Mouse (Mus musculus): ENCODE measurements around the gene Fastkd2. TPM values are rescaled to one million over a fixed set of nuclear protein-coding genes. Genes with fewer than 3 reads are reported as not detected.

Fastkd2 gene
- 10 to 100 TPM; 15.9 to 23.1 TPM for total RNA-seq (2021)

DNA sequence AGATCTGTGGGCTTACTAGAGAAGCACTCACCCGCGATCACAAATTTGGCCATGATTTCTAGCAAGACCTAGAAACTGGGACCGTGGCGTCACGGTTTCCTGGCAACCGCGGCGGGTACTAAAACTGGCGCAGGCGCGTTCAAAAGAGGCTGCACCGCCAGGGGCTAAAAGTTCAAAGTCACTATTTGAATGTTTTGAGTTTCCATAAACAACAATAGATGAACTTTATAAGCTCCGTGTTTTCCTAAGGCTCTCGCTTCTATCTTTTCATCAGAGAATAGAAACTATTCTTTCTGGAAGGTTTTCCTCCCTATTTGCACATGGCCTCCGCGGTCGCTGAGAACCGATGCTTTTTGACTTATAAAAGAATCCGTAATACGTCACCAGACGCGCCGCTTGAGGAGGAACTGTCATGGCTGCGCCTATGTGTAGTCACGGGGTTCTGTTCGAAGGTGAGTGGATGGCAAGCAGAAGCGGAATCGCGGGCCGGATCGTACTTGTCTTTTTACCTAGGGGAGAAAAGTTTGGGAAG lies at the start of gene Fastkd2, which contains the start of gene Mdh1b:
Gene Fastkd2, plus strand, starts transcription at position 375 of the 532 bp plus-strand sequence.
Gene Mdh1b, minus strand, starts transcription at position 79 of the 532 bp plus-strand sequence.
- peak; percentile 87 for DNase-seq
- intact Hi-C loops (cut with DNase I), result no loop called here

DNA sequence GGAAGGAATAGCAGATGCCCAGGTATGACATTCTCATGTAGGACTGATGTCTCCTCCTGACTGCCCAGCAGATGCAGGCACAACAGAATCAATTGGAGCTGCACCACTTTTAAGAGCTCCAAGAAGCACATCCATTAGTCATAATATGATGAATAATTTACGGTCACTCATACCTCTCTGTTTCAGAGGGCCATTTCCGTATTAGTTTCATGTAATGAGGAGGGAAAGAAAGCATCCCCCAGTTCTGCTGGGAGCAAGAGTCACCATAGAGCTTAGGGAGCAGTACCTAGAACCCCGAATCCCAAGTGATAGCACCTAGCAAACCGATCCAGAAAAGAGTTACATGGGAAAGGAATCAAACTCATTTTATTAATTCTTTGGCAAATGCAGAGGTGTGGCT lies 43.6 kb upstream of the Fastkd2 start, which contains the start of gene Dytn:
Gene Dytn, minus strand, starts transcription at position 101 of the 400 bp plus-strand sequence.
- DNase-seq, result no peak
- intact Hi-C loops (cut with DNase I), result no loop called here

DNA sequence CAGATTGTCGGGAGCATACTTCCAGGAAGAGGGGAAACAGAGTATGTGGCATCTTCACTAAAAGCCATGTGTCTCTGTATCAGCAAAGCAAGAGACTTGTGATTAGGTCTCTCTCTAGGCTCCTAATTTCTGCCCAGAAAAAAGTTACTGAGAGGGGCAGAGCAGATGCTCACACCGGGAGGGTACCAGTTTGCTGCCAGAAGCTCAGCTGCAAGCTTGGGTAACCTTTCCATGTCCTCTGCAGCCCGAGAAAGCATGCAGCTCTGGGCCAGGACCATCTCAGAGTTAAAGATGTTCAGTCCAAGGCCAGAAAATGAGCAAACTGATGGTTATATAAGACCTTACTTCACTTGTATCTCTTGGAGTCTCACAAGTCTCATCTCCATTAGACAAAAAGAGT lies 33.6 kb upstream of the Fastkd2 start:
- peak; percentile 57 for DNase-seq
- intact Hi-C loops (cut with DNase I), result no loop called here

DNA sequence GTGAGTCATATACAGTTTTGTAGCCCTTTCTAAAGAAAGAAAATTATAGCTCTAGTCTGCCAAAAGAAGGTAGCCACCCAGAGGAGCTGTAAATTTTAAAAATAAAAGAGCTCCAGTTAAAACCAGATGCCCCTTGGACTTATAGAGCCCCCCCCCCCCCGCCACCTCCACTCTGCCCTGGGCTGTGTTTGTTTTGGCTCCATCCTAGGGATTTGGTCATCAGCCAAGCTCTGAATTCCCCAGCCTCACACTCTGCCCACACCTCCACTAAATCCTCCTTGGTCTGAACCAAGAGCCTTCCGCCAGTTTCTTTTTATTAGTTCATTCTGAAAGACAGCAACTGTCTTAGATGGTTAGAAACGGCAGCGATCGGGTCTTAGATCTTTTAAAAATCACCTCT lies 24.7 kb upstream of the Fastkd2 start:
- intact Hi-C loops (cut with DNase I), result no loop called here

DNA sequence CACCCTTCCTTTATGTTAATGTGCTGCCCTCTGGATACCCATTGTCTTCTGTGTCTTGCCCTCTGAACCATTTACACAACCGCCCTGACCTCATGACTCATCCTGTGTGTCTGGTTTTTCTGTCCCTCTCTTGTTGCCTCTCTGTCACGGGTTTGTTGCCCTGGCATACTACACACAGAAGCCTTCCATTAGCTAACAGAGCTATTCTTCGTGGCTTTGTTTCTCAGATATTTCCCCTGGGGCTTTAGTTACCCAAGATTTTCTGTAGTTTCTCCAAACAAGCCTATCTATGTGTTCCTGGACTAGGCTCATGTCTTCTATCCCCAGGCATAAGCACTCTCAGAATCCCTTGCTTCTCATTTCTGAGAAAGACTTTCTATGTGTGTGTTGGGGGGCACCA lies 21.5 kb upstream of the Fastkd2 start:
- DNase-seq, result no peak
- intact Hi-C loops (cut with DNase I), result no loop called here

More for the DNA sequence above, 24.7 kb upstream of the Fastkd2 start:
- no peak for DNase-seq

DNA sequence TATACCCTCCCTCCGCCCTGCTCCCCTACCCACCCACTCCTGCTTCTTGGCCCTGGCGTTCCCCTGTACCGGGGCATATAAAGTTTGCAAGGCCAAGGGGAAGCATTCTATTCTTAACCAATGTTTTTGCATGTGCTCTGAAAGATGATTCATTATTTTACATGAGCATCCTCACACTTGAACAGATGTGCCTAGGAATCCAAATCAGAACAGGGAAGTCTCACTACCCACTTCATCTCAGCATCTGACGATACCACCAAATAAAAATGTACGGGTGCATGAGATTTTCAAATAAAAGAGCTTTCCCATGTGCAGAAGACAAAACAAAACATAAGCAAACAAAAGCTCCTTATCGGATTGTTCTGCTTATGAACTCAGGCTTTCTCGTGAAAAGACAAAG lies 10.3 kb upstream of the Fastkd2 start:
- DNase-seq, result no peak
- intact Hi-C loops (cut with DNase I), result no loop called here

DNA sequence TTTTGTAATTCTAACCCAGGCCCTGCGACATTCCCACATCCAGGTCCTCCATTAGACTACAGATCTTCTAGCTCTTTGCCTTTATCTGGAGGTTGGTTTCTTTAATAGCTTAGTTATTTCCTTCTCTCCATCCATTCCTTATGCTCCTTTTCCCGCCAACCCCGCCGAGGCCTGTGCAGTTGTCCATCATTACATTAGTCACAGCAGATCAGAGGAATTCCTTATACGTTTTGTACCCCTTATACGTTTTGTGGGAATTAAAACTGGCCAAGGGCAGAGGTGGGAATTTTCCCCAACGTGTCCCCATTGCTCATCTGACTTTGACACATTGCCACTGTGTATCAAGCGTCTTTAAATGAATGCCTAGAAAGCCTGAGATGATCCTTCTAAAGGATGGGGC lies 618 bp upstream of the Fastkd2 start:
- intact Hi-C loops (cut with DNase I), result no loop called here
- peak; percentile 2 for DNase-seq

DNA sequence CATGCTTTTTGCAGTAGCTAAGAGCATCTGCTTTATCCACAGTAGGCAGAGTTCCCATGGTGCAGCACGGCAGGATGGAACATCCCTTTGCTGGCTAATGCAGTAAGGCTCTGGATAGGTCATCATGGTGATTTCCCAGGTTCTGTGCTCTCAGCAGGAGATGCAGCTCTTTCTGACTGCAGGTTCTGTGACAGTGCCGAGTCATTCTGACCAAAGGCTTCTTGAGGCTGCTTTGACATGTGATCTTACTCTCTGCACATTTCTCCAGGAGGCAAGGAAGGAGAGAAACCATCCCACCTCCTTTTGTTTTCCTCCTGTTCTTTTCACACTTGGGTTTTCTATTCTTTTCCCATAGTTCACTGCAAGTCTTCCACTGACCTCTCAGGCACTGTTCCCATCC lies 25.6 kb downstream of the Fastkd2 start:
- intact Hi-C loops (cut with DNase I), result no loop called here
- no peak for DNase-seq

DNA sequence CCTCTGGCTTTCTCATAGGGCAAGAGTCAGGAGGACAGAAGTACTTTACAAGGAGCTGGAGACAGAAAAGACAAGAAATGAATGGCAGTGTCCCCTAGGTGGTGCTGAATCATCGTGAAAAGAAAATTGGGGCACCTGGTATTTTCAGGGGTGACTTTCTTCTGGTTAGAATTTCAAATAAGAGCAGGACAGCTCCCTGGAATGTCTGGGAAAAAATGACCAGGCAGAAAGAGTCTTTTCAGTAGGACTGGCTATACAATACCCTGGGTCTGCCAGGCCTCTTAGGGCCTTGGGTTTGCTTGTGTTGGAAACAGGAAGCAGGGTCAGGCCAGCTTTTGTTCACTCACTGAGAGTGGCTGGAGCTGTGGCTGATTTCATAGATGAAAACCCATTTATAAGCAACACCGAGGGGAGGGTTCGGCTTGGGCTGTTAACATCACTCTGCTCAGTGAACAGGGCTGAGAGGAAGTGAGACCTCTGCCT lies 32.8 kb downstream of the Fastkd2 start:
- peak; percentile 30 for DNase-seq
- intact Hi-C loops (cut with DNase I), result loop anchor here (2.0 to 10.0 kb wide), 5 partner anchors 192 to 686 kb away; no protein-coding TSS in a partner anchor

DNA sequence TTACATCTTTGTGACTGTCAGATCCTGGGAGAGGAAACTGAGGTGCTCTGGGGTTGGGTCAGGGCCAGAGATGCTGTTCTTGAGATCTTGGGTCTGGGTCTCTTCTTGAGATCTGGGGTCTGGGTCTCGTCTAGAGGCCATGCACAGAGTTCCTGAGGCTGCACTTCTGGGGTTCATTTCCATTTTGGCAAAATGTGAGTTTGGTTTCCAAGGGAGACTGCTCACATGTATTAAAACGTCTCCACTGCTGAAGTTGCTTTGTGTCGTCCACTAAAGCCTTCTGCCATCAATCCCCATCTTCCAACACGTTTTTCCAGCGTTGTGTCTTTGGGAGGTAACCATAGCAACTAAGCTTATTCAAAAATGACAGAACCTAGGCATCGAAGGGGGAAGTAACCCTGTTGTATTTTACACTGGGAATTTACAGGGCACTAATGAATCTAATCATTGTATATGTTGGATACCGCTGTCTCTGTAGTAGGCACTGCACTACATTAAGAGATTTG lies 33.5 kb downstream of the Fastkd2 start:
- intact Hi-C loops (cut with DNase I), result loop anchor here (2.0 to 10.0 kb wide), 5 partner anchors 191 to 685 kb away; no protein-coding TSS in a partner anchor

DNA sequence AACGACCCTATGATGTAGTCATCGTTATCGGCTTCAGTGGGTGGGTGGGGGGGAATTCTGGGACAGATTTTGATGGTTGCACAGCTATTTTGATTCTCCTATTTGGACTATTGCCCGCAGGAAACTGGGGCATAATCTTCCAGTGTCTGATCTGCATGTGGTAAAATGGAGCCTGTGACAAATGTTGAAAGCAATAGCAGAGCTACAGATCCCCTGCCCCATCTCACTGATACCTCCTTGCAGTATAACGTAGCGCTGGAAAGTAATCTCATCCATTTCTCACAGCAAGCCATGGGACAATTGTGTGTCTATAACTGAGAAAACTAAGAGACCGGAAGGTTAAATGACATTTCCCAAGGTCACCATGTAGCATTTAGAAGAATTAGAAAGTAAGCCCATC lies 34.0 kb downstream of the Fastkd2 start:
- intact Hi-C loops (cut with DNase I), result loop anchor here (5.0 to 10.0 kb wide), 4 partner anchors 190 to 540 kb away; no protein-coding TSS in a partner anchor
- DNase-seq, result no peak

More for the DNA sequence above, 33.5 kb downstream of the Fastkd2 start:
- DNase-seq, result peak; percentile 4

DNA sequence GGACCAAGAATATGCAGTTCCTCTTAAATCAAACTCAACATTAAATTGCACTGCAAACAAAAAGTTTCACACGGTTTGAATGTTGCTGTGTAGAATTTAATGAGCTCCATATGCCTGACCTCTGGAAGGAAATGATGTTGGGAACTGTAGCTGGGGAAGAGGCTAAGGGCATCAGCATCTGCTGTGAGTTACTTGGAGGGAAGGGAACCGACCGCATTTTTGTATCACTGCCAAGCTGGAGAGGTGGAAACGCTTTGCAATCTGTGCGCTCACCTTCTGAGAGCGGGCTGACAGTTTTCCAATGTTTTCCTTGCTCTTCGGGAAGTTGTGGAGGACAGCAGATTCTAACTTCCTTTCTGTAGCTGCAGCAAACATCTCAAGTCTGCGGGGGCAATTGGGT lies 37.7 kb downstream of the Fastkd2 start:
- DNase-seq, result peak; percentile 17
- intact Hi-C loops (cut with DNase I), result loop anchor here (10.0 kb wide), 3 partner anchors 187 to 537 kb away; no protein-coding TSS in a partner anchor

DNA sequence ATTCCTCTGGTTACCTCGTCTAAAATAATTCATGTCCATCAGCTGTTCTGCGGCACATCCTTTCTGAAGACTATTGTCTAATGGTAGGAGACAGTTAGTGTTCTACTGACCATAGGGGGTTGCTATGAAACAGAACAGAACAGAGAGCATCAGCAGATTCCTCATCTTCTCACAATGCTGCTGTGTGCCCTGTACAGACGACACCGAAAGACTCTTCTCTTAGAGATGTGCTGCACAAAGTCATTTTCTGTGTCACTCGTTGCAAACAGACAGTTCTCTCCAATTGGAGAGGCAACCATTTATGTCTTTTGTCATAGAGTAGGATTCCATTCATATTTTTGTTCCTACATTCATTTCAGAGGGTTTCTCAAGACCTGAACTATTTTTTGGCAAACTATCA lies 38.8 kb downstream of the Fastkd2 start, which contains the start of gene 4933402D24Rik:
Gene 4933402D24Rik, minus strand, starts transcription at position 101 of the 400 bp plus-strand sequence.
- intact Hi-C loops (cut with DNase I), result loop anchor here (10.0 kb wide), 3 partner anchors 186 to 536 kb away; no protein-coding TSS in a partner anchor
- no peak for DNase-seq

DNA sequence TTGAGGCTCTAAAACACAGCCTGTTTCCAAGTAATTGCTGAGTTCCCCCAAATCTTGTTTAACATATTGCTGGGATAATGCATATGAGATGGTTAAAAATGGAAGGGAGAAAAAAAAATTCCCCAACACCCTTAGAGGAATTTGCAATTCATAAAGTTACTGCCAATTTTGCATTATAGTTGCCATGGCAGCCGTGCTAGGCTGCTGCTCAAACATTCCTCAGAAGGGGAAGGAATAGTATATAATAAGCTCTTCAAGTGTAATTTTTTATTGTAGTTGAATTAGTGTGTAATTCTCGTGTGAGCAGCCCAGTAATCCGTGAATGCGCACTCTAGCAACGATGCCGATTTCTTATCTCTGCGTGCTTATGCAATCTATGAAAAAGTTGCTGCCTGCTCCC lies 39.9 kb downstream of the Fastkd2 start:
- intact Hi-C loops (cut with DNase I), result no loop called here
- no peak for DNase-seq

DNA sequence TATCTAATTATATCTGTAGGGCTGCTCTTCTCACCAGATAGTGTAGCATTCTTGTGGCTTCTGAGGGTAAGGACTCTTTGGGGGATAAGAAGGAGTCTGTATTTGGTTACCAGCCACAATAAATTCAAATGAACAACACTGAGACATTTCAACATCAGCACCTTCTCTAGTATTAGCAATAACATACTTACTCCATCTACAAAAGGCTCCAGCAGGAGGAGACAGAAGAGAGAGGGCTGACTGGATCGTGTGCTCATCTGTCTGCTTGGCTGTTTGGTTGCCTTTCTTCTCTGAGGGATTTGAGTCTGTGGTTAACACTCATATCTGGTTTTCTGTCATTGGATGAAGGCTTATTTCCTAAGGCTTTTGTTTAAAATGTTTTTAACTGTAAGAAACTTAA lies 46.0 kb downstream of the Fastkd2 start:
- intact Hi-C loops (cut with DNase I), result no loop called here
- DNase-seq, result no peak

DNA sequence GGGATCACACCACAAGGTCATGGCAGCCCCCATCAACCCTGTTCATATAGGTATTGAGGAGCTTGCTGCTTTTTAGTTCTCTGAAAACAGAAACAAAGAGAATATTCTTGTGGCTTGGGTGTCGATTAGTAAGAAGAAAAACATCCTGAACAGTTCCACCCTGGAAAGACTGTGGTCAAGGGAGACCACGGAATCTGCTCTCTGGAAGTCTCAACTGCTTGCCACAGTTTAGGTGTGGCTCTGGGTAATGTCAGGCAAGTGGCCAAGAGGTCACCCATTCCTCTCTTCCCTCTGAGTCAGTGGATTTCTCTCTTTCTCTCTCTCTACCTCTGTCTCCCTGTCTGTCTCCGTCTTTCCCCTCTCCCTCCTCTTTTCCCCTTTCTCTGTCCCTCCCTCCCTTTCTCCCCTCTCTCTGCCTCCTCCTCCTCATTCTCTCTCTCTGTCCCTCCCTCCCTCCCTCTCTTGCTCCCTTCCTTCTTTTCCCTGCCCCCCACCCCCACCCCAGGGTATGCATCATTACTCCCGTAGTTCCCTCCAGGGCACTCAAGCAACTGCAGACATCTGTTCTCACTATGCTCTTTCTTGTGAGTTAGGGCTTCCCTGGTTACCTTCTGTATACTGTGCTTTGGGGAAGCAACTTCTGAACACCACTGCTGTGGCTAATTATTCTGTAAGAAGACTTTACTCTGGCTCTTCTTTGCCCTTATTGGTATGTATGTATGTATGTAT lies 46.7 kb downstream of the Fastkd2 start:
- intact Hi-C loops (cut with DNase I), result no loop called here
- no peak for DNase-seq

DNA sequence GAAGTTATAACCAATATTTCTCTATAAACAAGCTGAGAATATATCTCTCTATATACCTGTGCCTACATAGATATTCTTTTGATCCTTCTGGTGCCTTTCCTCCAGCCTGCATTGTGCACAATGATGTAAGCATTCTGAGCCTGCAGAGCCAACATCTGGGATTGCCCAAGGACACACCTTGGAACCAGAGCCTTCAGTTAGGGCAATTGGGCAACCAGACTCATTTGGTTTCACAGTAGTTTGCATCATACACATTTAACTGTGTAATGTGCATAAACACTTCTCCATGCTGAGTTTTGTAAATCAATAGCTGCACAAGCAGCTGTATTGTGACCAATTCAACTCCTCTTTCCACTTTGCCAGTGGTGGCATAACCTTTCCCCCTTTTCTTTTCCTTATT lies 63.9 kb downstream of the Fastkd2 start:
- intact Hi-C loops (cut with DNase I), result no loop called here
- no peak for DNase-seq
